Mouse (Mus musculus) CH12.LX (cell line): ENCODE data around the gene Fbln5. TPM values are rescaled to one million over a fixed set of nuclear protein-coding genes. Genes with fewer than 3 reads are reported as not detected.

ENCODE experiments used
- DNase-seq: peaks from one replicate; pipeline ENCODE4 v3.0.0-alpha.2; 2013; ENCODE audit errors: extremely low read depth
- H3K27ac ChIP-seq: 2 replicates; pipeline ENCODE4 v1.5.1; 2012; ENCODE audit warnings: low read depth, mild to moderate bottlenecking, control low read depth, moderate library complexity; ENCODE audit not compliant: insufficient read depth
- H3K27me3 ChIP-seq: replicated peaks from 2 replicates; pipeline ENCODE3; 2012; ENCODE audit warnings: inconsistent platforms
- H3K36me3 ChIP-seq, 2 experiments: replicated peaks in 1 of 2; 2 replicates each; pipeline versions ENCODE3 to v1.6.1; 2012; ENCODE audit warnings: inconsistent platforms in 1 of 2, low read length in 1 of 2, mild to moderate bottlenecking in 1 of 2, mixed read lengths in 1 of 2, moderate library complexity in 1 of 2; ENCODE audit not compliant: control insufficient read depth in 1 of 2, insufficient read depth in 1 of 2
- H3K4me1 ChIP-seq, 2 experiments: 2 replicates each; pipeline ENCODE4 v1.6.1; 2012; ENCODE audit warnings: inconsistent platforms in 1 of 2, moderate library complexity in 1 of 2; ENCODE audit not compliant: insufficient read depth in 2 of 2, control insufficient read depth in 1 of 2
- H3K4me2 ChIP-seq: 2 replicates; pipeline ENCODE4 v1.6.1; 2012; ENCODE audit warnings: low read depth, mild to moderate bottlenecking, control low read depth; ENCODE audit not compliant: poor library complexity, insufficient read depth, severe bottlenecking
- H3K4me3 ChIP-seq, 3 experiments: fragments of 150-350 bp in 1 of 3; sonication (generic) in 1 of 3; replicated peaks in 1 of 3; 2 replicates each; pipeline versions ENCODE3 to v1.5.1; 2011 to 2012; ENCODE audit warnings: low read depth in 2 of 3, low read length in 2 of 3, mild to moderate bottlenecking in 2 of 3, moderate library complexity in 2 of 3, control low read depth in 1 of 3, improper control_type of control experiment in 1 of 3, inconsistent platforms in 1 of 3, mixed read lengths in 1 of 3; ENCODE audit not compliant: poor library complexity in 1 of 3
- H3K79me2 ChIP-seq: replicated peaks from 2 replicates; pipeline ENCODE4 v1.6.1; 2012; ENCODE audit warnings: mild to moderate bottlenecking, moderate library complexity; ENCODE audit not compliant: control insufficient read depth, poor library complexity, insufficient read depth, severe bottlenecking; ENCODE audit errors: extremely low read depth
- H3K9ac ChIP-seq: 2 replicates; pipeline ENCODE4 v1.6.1; 2012; ENCODE audit warnings: low read depth, mild to moderate bottlenecking, control low read depth, moderate library complexity; ENCODE audit not compliant: insufficient read depth
- H3K9me3 ChIP-seq: replicated peaks from 2 replicates; pipeline ENCODE3; 2012; ENCODE audit warnings: low read length, inconsistent platforms, mixed read lengths
- BHLHE40 ChIP-seq: IDR thresholded peaks from 2 replicates; pipeline ENCODE4 v1.6.1; 2011; ENCODE audit warnings: mild to moderate bottlenecking, low read depth, low read length, improper control_type of control experiment
- CHD1 ChIP-seq: IDR thresholded peaks from 2 replicates; pipeline ENCODE4 v1.6.1; 2012; ENCODE audit warnings: low read depth, low read length, improper control_type of control experiment, inconsistent platforms
- CHD2 ChIP-seq: IDR thresholded peaks from 2 replicates; pipeline ENCODE4 v1.6.1; 2011; ENCODE audit warnings: low read length, improper control_type of control experiment
- CTCF ChIP-seq, 2 experiments: IDR thresholded peaks in 1 of 2; conservative IDR thresholded peaks in 1 of 2; 2 replicates each; pipeline ENCODE4 v1.5.1; 2011 to 2012; ENCODE audit warnings: low read depth in 2 of 2, low read length in 2 of 2, improper control_type of control experiment in 1 of 2, inconsistent platforms in 1 of 2, mild to moderate bottlenecking in 1 of 2, moderate library complexity in 1 of 2
- EP300 ChIP-seq: IDR thresholded peaks from 2 replicates; pipeline ENCODE4 v1.6.1; 2011; ENCODE audit warnings: low read length, improper control_type of control experiment
- GABPA ChIP-seq: IDR thresholded peaks from 2 replicates; pipeline ENCODE4 v1.6.1; 2012; ENCODE audit warnings: low read depth, low read length, improper control_type of control experiment, inconsistent platforms; ENCODE audit not compliant: insufficient replicate concordance
- HCFC1 ChIP-seq: IDR thresholded peaks from 2 replicates; pipeline ENCODE4 v1.6.1; 2012; ENCODE audit warnings: low read depth, mild to moderate bottlenecking, inconsistent platforms, low read length, improper control_type of control experiment
- JUND ChIP-seq: conservative IDR thresholded peaks from 2 replicates; pipeline ENCODE4 v1.6.1; 2011; ENCODE audit warnings: low read depth, low read length, improper control_type of control experiment
- MAZ ChIP-seq: IDR thresholded peaks from 2 replicates; pipeline ENCODE4 v1.6.1; 2012; ENCODE audit warnings: low read depth, mild to moderate bottlenecking, inconsistent platforms, low read length, improper control_type of control experiment, moderate library complexity
- NRF1 ChIP-seq: IDR thresholded peaks from 2 replicates; pipeline ENCODE4 v1.6.1; 2014; ENCODE audit warnings: low read depth, mild to moderate bottlenecking, inconsistent platforms, low read length, improper control_type of control experiment, moderate library complexity
- PAX5 ChIP-seq: IDR thresholded peaks from 2 replicates; pipeline ENCODE4 v1.6.1; 2012; ENCODE audit warnings: low read length, inconsistent platforms, mixed read lengths
- POLR2A ChIP-seq: IDR thresholded peaks from 2 replicates; pipeline ENCODE4 v1.6.1; 2011; ENCODE audit warnings: low read depth, mild to moderate bottlenecking, improper control_type of control experiment, low read length
- RCOR1 ChIP-seq: conservative IDR thresholded peaks from 2 replicates; pipeline ENCODE4 v1.6.1; 2012; ENCODE audit warnings: low read depth, mild to moderate bottlenecking, inconsistent platforms, low read length, improper control_type of control experiment
- UBTF ChIP-seq: IDR thresholded peaks from 2 replicates; pipeline ENCODE4 v1.6.1; 2012; ENCODE audit warnings: low read depth, mild to moderate bottlenecking, inconsistent platforms, low read length, improper control_type of control experiment, moderate library complexity
- USF1 ChIP-seq: IDR thresholded peaks from 2 replicates; pipeline ENCODE4 v1.6.1; 2014; ENCODE audit warnings: low read depth, mild to moderate bottlenecking, inconsistent platforms, low read length, improper control_type of control experiment
- USF2 ChIP-seq: conservative IDR thresholded peaks from 2 replicates; pipeline ENCODE4 v1.6.1; 2011; ENCODE audit warnings: low read depth, low read length, improper control_type of control experiment
- ZMIZ1 ChIP-seq: IDR thresholded peaks from 2 replicates; pipeline ENCODE4 v1.6.1; 2012; ENCODE audit warnings: low read depth, mild to moderate bottlenecking, inconsistent platforms, low read length, improper control_type of control experiment
- ZNF384 ChIP-seq: IDR thresholded peaks from 2 replicates; pipeline ENCODE4 v1.6.1; 2012; ENCODE audit warnings: low read depth, low read length, improper control_type of control experiment, inconsistent platforms
- dilution Hi-C: fragments of 300-500 bp; cut with MboI; formaldehyde crosslinking; loops from 2 replicates; pipeline ENCODE4 v1.14.3; 2020; ENCODE audit warnings: low sequenced_read_pairs; ENCODE audit not compliant: extremely low pct_unique_long_range_greater_than_20kb, extremely low pct_ligation_motif_present
- in situ Hi-C: fragments of 300-500 bp; cut with MboI; formaldehyde crosslinking; loops from 3 replicates; pipeline ENCODE4 v1.14.3; 2019; ENCODE audit warnings: low sequenced_read_pairs, low pct_ligation_motif_present, low pct_unique_long_range_greater_than_20kb, mixed read lengths
- polyA plus RNA-seq: library from polyadenylated mRNA; unstranded; fragments of >175 nt; gene quantifications from 2 replicates; pipeline ENCODE4 v1.2.1, GENCODE M21; 2012; ENCODE audit warnings: low read depth; ENCODE audit not compliant: insufficient read length
- total RNA-seq, 2 experiments: library from RNA; depleted of rRNA; stranded (reverse); fragments of 300-350 nt in 1 of 2; fragments of >200 nt in 1 of 2; gene quantifications; 2 replicates each; pipeline ENCODE4 v1.2.3; 2012 to 2014

The Fbln5 gene
- total and polyA plus RNA-seq, 3 experiments = 0.04 to 3.2 (median 0.11) TPM

GRCm38 (mm10) chr12:101802445-101802844 is 16.4 kb downstream of the Fbln5 start:
- Histone ChIP-seq H3K4me1 (no peaks in the 10 kb centered on the region), H3K79me2 (no peaks in the 10 kb centered on the region), H3K27ac (no peak overlapping the region), H3K4me3 (no peak overlapping the region), H3K36me3 (no peaks in the 10 kb centered on the region), H3K4me2 (no peak overlapping the region), H3K27me3 (peaks cover 12% of the 10 kb centered on the region)
- in situ Hi-C loops = loop anchor here (25.0 kb wide), 1 partner anchor 385 kb away; no protein-coding TSS in a partner anchor
- no peak for DNase-seq
- dilution Hi-C loops = no loop called here
- no peak for TF ChIP-seq POLR2A
- TF ChIP-seq BHLHE40 = no peak
- TF ChIP-seq GABPA = no peak
- TF ChIP-seq, all 38 proteins: peak for 0
- Histone ChIP-seq H3K9me3 (no peaks in the 10 kb centered on the region), H3K9ac (no peak overlapping the region)

GRCm38 (mm10) chr12:101801744-101802143 is 17.1 kb downstream of the Fbln5 start:
- Histone ChIP-seq H3K4me2 (no peak overlapping the region), H3K79me2 (no peaks in the 10 kb centered on the region), H3K36me3 (no peaks in the 10 kb centered on the region), H3K4me1 (no peaks in the 10 kb centered on the region), H3K27ac (no peak overlapping the region), H3K9me3 (no peaks in the 10 kb centered on the region), H3K27me3 (peaks cover 12% of the 10 kb centered on the region), H3K4me3 (no peak overlapping the region), H3K9ac (no peak overlapping the region)
- TF ChIP-seq JUND (no peak), ZMIZ1 (no peak), HCFC1 (no peak), MAZ (no peak), NRF1 (no peak)
- in situ Hi-C loops = loop anchor here (25.0 kb wide), 1 partner anchor 386 kb away; no protein-coding TSS in a partner anchor
- dilution Hi-C loops = no loop called here
- DNase-seq = no peak

- Histone ChIP-seq H3K4me2 (no peak overlapping the region), H3K9me3 (no peaks in the 10 kb centered on the region), H3K36me3 (no peaks in the 10 kb centered on the region), H3K4me1 (no peaks in the 10 kb centered on the region), H3K27me3 (peaks cover 12% of the 10 kb centered on the region), H3K79me2 (no peaks in the 10 kb centered on the region), H3K4me3 (no peak overlapping the region), H3K9ac (no peak overlapping the region), H3K27ac (no peak overlapping the region)
- dilution Hi-C loops = no loop called here
- DNase-seq = no peak
- in situ Hi-C loops = loop anchor here (25.0 kb wide), 1 partner anchor 386 kb away; no protein-coding TSS in a partner anchor
- TF ChIP-seq MAZ (no peak), HCFC1 (no peak), CHD2 (no peak), USF2 (no peak), USF1 (no peak), GABPA (no peak), JUND (no peak), ZMIZ1 (no peak), RCOR1 (no peak), EP300 (no peak), CTCF (conservative IDR thresholded peaks at IDR 0.05 in 1 of 2, IDR thresholded peaks at IDR 0.05 in 1 of 2; ENCODE audit: low read depth in 2 of 2, low read length in 2 of 2) (no peak), CHD1 (no peak), UBTF (no peak), ZNF384 (no peak), PAX5 (no peak)
Observed at GRCm38 (mm10) chr12:101801051-101801450, 17.8 kb downstream of the Fbln5 start.
